Mouse (Mus musculus) forebrain, embryonic 16.5 days (tissue): ENCODE results near the gene Txndc11. TPM values are rescaled to one million over a fixed set of nuclear protein-coding genes. Genes with fewer than 3 reads are reported as not detected.

ENCODE experiments used
- ATAC-seq: fragments of 200-750 bp; cut with Nextera tagmentation; 2 replicates; pipeline ENCODE4 v1.8.0; 2017; ENCODE audit warnings: mild to moderate bottlenecking, moderate library complexity
- H3K27ac ChIP-seq: fragments of 300-500 bp; sonication (generic); 2 replicates; pipeline ENCODE4 v1.5.1; 2014; ENCODE audit warnings: low read length, control low read depth
- H3K27me3 ChIP-seq: fragments of 300-500 bp; sonication (generic); replicated peaks from 2 replicates; pipeline ENCODE4 v1.6.1; 2014; ENCODE audit warnings: low read length; ENCODE audit not compliant: control insufficient read depth, insufficient read depth
- H3K36me3 ChIP-seq: fragments of 300-500 bp; sonication (generic); 2 replicates; pipeline ENCODE4 v1.6.1; 2014; ENCODE audit not compliant: control insufficient read depth, insufficient read depth
- H3K4me1 ChIP-seq: fragments of 300-500 bp; sonication (generic); replicated peaks from 2 replicates; pipeline ENCODE4 v1.6.1; 2014; ENCODE audit warnings: low read length; ENCODE audit not compliant: control insufficient read depth, insufficient read depth
- H3K4me2 ChIP-seq: fragments of 300-500 bp; sonication (generic); 2 replicates; pipeline ENCODE4 v1.6.1; 2014; ENCODE audit warnings: mild to moderate bottlenecking, low read length, control low read depth
- H3K4me3 ChIP-seq: fragments of 300-500 bp; sonication (generic); replicated peaks from 2 replicates; pipeline ENCODE4 v1.5.1; 2014; ENCODE audit warnings: mild to moderate bottlenecking, low read length, control low read depth
- H3K9ac ChIP-seq: fragments of 300-500 bp; sonication (generic); replicated peaks from 2 replicates; pipeline ENCODE4 v1.6.1; 2014; ENCODE audit warnings: low read depth, low read length, control low read depth
- H3K9me3 ChIP-seq: fragments of 300-500 bp; sonication (generic); 2 replicates; pipeline ENCODE4 v1.6.1; 2016; ENCODE audit warnings: low read length; ENCODE audit not compliant: control insufficient read depth
- whole genome bisulfite sequencing: fragments of 180-500 bp; shearing (Covaris S2); extraction: QIAGEN DNeasy Blood & Tissue Kit; methylation state at CpG from one replicate; pipeline ENCODE4 v1.1.7; 2014; 5-methylcytosine and 5-hydroxymethylcytosine counted together
- polyA plus RNA-seq: library from polyadenylated mRNA; unstranded; fragments of >200 nt; fragmentation: Nextera tagmentation; extraction: Ambion mirVana; gene quantifications from 2 replicates; pipeline ENCODE4 v1.2.1, GENCODE M21; 2015

Gene Txndc11
- polyA plus RNA-seq, 1 experiment from 2014 or later: 33.3 TPM

DNA sequence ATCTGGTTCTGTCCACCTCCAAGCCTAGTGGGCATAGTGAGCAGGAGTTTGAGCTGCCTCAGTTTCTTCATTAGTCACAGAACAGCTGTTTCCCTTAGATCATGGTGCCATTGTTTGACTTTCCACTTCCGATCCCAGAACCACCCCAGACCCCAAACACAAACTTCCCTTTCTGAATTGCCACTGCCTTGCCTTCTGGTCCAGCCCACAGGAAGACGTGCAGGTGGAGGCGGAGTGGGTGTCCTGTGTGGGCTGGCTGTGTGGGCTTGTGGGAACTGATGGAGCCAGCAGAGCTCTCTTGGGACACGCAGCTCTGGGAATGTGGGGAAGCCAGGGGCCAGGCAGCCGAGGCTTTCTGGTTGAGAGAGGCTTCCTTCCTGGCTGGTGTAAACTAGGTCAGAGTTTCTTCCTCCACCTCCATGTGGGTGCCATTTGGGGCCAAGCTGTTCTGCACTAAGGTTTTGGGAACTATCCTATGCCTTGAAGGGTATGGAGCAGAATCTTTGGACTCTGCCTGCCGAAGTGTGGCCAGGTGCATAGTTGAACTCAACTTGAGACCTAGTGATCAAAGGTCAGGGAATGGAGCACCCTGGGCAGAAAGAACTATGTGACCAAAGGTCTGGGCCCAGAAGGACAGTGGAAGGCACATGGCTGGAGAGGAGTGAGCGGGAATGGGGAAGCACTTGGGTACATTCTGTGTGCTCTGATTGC is 64.6 kb downstream of the Txndc11 start:
- WGBS: 86% methylated on average over 7 of the region's 7 CpGs
- H3K4me1 ChIP-seq: peaks cover 58% of the 10 kb centered on the region
- H3K27me3 ChIP-seq: no peaks in the 10 kb centered on the region
- no peak overlapping the region for H3K27ac ChIP-seq
- H3K9me3 ChIP-seq: no peaks in the 10 kb centered on the region
- peak overlapping the region; percentile 7; the same call in 1 of the 2 replicates for H3K4me2 ChIP-seq
- H3K4me3 ChIP-seq: no peak overlapping the region
- ATAC-seq: no peak
- peaks cover 10% of the 10 kb centered on the region for H3K36me3 ChIP-seq
- no peak overlapping the region for H3K9ac ChIP-seq

DNA sequence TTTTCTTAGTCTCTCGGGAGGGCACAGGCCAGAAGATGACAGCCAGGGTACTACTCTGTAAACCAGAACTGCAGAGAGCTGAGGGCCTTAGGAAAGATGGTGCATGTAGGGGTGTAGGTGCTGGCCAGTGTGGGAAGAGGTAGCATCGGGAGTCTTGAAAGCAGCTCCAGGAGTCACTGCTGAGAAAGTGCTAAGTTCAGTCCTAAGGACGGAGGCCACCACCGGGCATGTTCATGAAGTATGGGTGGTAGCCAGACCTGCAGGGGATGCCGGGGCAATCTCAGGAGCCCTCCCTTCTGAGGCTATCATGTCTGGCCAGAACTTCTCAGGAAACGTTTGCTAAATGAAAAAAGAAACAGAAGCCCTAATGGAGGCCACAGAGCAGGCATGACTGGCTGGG is 65.2 kb downstream of the Txndc11 start:
- H3K9me3 ChIP-seq: no peaks in the 10 kb centered on the region
- peaks cover 9% of the 10 kb centered on the region for H3K36me3 ChIP-seq
- no peak overlapping the region for H3K4me3 ChIP-seq
- H3K27ac ChIP-seq: no peak overlapping the region; the same call in 1 of the 2 replicates
- WGBS: 78% methylated on average over 6 of the region's 6 CpGs
- H3K4me2 ChIP-seq: peak overlapping the region; percentile 30
- H3K9ac ChIP-seq: no peak overlapping the region
- no peak for ATAC-seq
- peaks cover 61% of the 10 kb centered on the region for H3K4me1 ChIP-seq
- no peaks in the 10 kb centered on the region for H3K27me3 ChIP-seq

DNA sequence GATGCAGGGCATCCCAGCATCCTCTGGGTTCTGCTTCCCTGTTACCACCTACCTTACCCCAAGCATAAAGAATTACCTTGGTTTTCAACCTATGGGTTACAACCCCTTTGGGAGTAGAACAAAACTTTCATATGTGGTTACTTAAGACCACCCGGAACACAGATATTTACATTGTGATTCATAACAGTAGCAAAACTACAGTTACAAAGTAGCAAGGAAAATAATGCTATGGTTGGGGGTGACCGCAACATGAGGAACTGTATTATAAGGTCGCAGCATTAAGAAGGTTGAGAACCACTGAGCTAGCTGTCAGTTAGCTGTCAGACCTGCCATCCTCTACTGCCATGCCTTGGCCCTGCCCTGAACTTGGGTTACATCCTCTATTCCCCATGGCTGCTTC is 65.8 kb downstream of the Txndc11 start:
- 92% methylated on average over 3 of the region's 3 CpGs for WGBS
- Histone ChIP-seq H3K4me3 (no peak overlapping the region), H3K4me1 (peaks cover 61% of the 10 kb centered on the region), H3K27ac (no peak overlapping the region; the same call in 1 of the 2 replicates), H3K4me2 (peak overlapping the region; percentile 69), H3K9ac (no peak overlapping the region; the same call in 1 of the 2 replicates), H3K36me3 (peaks cover 6% of the 10 kb centered on the region), H3K27me3 (no peaks in the 10 kb centered on the region), H3K9me3 (no peaks in the 10 kb centered on the region)
- no peak for ATAC-seq

DNA sequence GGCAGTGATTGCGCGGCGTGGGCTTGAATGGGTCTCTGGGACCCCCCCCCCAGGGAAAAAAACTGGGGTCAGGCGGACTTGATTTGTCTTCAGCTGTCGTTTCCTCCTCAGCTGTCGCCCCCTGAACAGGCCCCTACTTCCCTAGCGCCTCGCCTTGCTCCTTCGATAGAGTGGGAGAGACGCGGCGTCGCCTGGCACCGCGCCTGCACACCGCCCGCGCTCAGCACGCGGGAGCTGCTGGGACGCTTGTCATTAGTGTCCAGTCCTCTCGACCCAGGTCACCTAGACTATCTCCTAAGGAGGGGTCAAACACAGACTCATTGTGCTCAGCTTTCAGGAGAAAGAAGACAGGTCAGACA is 67.6 kb downstream of the Txndc11 start:
- WGBS: under 1% methylated on average over 22 of the region's 22 CpGs
- Histone ChIP-seq H3K4me1 (peaks cover 58% of the 10 kb centered on the region), H3K36me3 (no peaks in the 10 kb centered on the region), H3K27ac (peak overlapping the region; percentile 96), H3K4me3 (peak overlapping the region; percentile 68), H3K9ac (peak overlapping the region; percentile 98), H3K27me3 (no peaks in the 10 kb centered on the region), H3K4me2 (peak overlapping the region; percentile 69), H3K9me3 (no peaks in the 10 kb centered on the region)
- peak; percentile 24 for ATAC-seq

DNA sequence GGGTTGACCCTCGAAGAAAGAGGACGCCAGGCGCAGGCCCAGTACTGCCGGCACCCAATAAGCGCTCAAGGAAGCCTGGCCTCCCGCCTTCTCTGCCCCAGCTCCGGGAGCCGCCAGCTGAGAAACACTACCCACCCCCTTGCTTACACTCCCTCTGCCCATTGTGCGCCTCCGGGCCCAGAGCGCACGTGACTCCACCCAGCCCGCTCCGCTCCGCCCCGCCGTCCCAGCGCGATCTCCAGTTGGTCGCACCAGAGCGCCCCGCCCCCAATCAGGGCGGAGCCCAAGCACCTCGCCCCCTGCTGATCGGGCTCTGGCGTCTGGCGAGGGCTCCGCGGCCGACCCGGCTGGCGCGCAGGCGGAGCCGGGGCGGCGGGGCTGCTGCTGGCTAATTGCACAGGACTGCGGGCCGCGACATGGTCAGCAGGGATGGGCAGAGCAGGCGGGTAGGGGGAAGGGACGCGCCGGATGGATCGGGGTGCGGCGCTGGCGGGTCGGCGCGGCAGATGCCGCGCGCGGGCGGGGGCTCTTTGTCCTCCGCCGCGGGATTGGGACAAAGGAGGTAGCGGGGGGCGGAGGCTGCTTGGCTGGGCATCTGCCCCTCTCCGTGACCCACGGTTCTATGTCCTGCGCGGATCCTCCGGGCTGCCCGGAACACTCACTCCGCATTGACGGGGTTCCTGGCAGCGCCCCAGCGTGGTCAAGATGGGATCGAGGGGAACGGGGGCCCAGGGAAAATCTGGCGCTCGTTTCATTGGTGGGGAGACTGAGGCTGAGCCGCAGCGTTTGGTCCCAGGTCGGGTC is 68.2 kb downstream of the Txndc11 start, which contains the start of gene Litaf:
TSS of gene Litaf (minus strand) at position 129 of the 804 bp plus-strand sequence.
- peak within 1 kb of the TSS; percentile 68 for H3K4me3 ChIP-seq
- H3K36me3 ChIP-seq: no peaks in the 10 kb centered on the region
- H3K27ac ChIP-seq: peak within 1 kb of the TSS; percentile 96
- peak within 1 kb of the TSS; percentile 69 for H3K4me2 ChIP-seq
- peak; percentile 99 for ATAC-seq
- peak within 1 kb of the TSS; percentile 98 for H3K9ac ChIP-seq
- WGBS: under 1% methylated on average over 74 of the region's 78 CpGs
- no peaks in the 10 kb centered on the region for H3K9me3 ChIP-seq
- H3K4me1 ChIP-seq: peaks cover 56% of the 10 kb centered on the region
- H3K27me3 ChIP-seq: no peaks in the 10 kb centered on the region

DNA sequence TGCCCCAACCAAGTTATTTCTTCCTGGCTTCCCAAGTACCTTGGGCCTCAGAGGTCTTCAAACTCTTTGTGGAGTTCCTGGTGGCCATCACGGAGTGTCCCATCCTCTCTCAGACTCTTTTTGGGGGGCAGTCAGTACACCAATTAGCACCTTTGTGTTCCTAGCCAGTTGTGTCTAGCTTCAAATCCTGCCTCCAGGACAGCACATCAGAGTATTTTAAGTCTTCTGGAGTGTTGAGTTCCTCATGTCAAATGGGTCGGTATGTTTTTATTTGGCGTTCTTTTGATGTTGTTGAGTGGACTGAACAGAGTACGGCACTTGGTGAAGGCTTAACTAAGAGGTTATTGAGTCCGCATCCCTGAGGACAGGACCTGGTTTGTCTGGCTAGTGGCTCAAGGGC is 69.0 kb downstream of the Txndc11 start:
- H3K4me1 ChIP-seq: peaks cover 51% of the 10 kb centered on the region
- H3K36me3 ChIP-seq: no peaks in the 10 kb centered on the region
- peak overlapping the region; percentile 85 for H3K27ac ChIP-seq
- H3K9me3 ChIP-seq: no peaks in the 10 kb centered on the region
- H3K4me3 ChIP-seq: peak overlapping the region; percentile 68
- peak overlapping the region; percentile 69 for H3K4me2 ChIP-seq
- WGBS: 44% methylated on average over 5 of the region's 5 CpGs
- H3K27me3 ChIP-seq: no peaks in the 10 kb centered on the region
- no peak for ATAC-seq
- peak overlapping the region; percentile 72 for H3K9ac ChIP-seq

DNA sequence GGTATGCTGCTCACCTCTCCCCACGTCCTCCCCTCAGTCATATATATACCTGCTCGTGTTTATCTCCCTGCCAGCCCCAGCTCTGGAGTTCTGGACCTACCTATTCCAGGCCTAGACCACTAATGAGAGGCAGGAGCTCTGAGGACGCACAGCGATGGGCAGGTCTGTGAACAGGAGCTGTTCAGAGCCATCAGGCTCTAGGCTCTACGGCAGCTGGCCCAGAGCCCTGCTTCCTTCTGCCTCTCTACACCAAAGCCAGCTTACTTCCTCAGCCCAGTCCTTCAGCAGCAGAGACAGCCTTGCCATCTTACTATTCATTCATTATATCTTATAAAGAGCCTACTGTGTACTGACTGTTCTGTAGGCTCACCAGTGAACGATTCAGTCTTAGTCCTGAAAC is 69.7 kb downstream of the Txndc11 start:
- peak overlapping the region; percentile 69; the same call in 1 of the 2 replicates for H3K4me2 ChIP-seq
- 84% methylated on average over 6 of the region's 6 CpGs for WGBS
- no peak overlapping the region for H3K9ac ChIP-seq
- H3K4me3 ChIP-seq: no peak overlapping the region
- H3K27ac ChIP-seq: no peak overlapping the region
- no peaks in the 10 kb centered on the region for H3K27me3 ChIP-seq
- ATAC-seq: no peak
- peaks cover 47% of the 10 kb centered on the region for H3K4me1 ChIP-seq
- H3K9me3 ChIP-seq: no peaks in the 10 kb centered on the region
- H3K36me3 ChIP-seq: no peaks in the 10 kb centered on the region

DNA sequence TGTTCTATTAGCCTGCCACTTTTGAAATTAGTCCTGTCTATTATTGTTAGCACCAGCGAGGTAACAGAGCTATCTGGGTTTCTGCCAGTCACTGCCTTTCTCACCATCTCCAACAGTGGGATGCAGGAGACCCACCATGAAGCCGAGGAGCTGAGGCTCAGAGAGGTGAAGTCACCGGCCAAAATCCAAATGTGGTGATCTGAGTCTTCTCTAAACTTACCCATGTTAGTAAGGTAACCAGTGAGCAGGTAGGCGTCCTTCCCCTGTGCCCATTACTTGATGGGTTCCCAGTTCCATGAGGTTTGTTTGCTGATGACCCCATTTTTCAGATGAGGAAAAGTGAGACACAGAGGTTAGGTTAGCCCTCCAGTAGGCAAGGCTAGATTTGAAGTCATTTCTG is 70.1 kb downstream of the Txndc11 start:
- H3K36me3 ChIP-seq: no peaks in the 10 kb centered on the region
- no peaks in the 10 kb centered on the region for H3K9me3 ChIP-seq
- peaks cover 43% of the 10 kb centered on the region for H3K4me1 ChIP-seq
- 89% methylated on average over 4 of the region's 4 CpGs for WGBS
- ATAC-seq: no peak
- no peak overlapping the region for H3K4me3 ChIP-seq
- H3K4me2 ChIP-seq: no peak overlapping the region
- H3K27ac ChIP-seq: no peak overlapping the region
- H3K9ac ChIP-seq: no peak overlapping the region
- no peaks in the 10 kb centered on the region for H3K27me3 ChIP-seq
